Mouse (Mus musculus): Measurements from ENCODE around the gene Ptgs1. TPM values are rescaled to one million over a fixed set of nuclear protein-coding genes. Genes with fewer than 3 reads are reported as not detected.

Gene Ptgs1
- total and polyA plus RNA-seq, 2 experiments from 2014 or later: 7.9 to 8.0 TPM

DNA sequence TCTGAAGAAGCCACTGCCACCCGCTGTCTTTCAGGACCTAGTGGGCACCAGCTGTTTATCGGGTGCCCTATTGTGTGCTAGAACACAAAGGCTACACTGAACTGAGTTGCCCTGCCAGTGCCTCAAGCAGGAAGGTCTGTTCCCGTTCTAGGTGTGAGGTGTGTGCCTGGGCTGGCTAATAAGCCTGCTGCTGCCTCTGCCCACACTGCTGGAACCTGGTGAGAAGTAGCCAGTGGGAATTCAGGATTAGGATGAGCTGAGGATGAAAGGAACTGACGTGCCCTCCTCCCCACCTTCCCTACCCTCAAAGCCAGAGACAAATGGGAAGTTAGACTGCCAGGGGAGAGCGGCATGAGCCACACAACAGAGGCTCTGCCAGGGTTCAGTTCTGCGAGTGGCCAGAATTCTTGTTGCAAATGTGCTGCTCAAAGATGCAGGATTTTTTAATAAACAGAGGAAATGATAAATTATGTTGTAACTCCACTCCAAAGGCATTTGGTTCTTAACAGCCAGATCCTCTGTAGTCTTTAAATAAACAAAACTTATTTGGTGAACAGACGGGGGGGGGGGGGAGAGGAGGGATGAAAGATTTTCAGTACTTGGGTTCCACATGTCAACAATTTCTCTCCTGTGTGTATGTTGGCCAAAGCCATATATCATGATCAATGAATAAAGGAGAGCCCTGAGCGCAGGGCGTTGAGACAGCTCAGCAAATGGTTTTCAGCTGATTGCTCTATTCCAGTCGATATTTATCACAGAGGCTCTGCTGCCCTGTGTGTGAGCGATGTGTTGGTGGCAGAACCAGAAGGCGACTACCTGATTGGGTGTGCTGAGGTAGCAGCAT lies 38.9 kb upstream of the Ptgs1 start:
- H3K36me3 ChIP-seq (ENCODE audit: insufficient read depth, low read length): no peaks in the 10 kb centered on the region
- peak; percentile 24; the same call in 1 of the 2 replicates for ATAC-seq
- 56% methylated on average over 12 of the region's 12 CpGs for WGBS

GRCm38 (mm10) chr2:36197021-36197420 lies 33.2 kb upstream of the Ptgs1 start:
- 54% methylated on average over 3 of the region's 3 CpGs for WGBS
- peaks cover 8% of the 10 kb centered on the region for H3K4me1 ChIP-seq (ENCODE audit: insufficient read depth, low read length)
- no peak for ATAC-seq
- no peak overlapping the region for H3K9ac ChIP-seq (replicated peaks; ENCODE audit: low read length)
- TF ChIP-seq CTCF (IDR thresholded peaks at IDR 0.05; ENCODE audit: low read depth): no peak
- no peaks in the 10 kb centered on the region for H3K27me3 ChIP-seq (ENCODE audit: insufficient read depth, low read length)
- H3K27ac ChIP-seq: no peak overlapping the region
- no peaks in the 10 kb centered on the region for H3K9me3 ChIP-seq (ENCODE audit: low read length)
- H3K4me2 ChIP-seq (ENCODE audit: low read depth, low read length): no peak overlapping the region
- no peak overlapping the region for H3K4me3 ChIP-seq (ENCODE audit: low read length)
- no peaks in the 10 kb centered on the region for H3K36me3 ChIP-seq (ENCODE audit: insufficient read depth, low read length)
- no peak for DNase-seq (ENCODE audit: low spot score)

More for the DNA sequence above, 38.9 kb upstream of the Ptgs1 start:
- Histone ChIP-seq H3K4me3 (ENCODE audit: low read length) (no peak overlapping the region), H3K27ac (no peak overlapping the region), H3K4me2 (ENCODE audit: low read depth, low read length) (no peak overlapping the region), H3K9me3 (ENCODE audit: low read length) (no peaks in the 10 kb centered on the region), H3K4me1 (ENCODE audit: insufficient read depth, low read length) (no peaks in the 10 kb centered on the region), H3K27me3 (ENCODE audit: insufficient read depth, low read length) (no peaks in the 10 kb centered on the region), H3K9ac (replicated peaks; ENCODE audit: low read length) (no peak overlapping the region)
- no peak for DNase-seq (ENCODE audit: low spot score)
- no peak for TF ChIP-seq CTCF (IDR thresholded peaks at IDR 0.05; ENCODE audit: low read depth)

DNA sequence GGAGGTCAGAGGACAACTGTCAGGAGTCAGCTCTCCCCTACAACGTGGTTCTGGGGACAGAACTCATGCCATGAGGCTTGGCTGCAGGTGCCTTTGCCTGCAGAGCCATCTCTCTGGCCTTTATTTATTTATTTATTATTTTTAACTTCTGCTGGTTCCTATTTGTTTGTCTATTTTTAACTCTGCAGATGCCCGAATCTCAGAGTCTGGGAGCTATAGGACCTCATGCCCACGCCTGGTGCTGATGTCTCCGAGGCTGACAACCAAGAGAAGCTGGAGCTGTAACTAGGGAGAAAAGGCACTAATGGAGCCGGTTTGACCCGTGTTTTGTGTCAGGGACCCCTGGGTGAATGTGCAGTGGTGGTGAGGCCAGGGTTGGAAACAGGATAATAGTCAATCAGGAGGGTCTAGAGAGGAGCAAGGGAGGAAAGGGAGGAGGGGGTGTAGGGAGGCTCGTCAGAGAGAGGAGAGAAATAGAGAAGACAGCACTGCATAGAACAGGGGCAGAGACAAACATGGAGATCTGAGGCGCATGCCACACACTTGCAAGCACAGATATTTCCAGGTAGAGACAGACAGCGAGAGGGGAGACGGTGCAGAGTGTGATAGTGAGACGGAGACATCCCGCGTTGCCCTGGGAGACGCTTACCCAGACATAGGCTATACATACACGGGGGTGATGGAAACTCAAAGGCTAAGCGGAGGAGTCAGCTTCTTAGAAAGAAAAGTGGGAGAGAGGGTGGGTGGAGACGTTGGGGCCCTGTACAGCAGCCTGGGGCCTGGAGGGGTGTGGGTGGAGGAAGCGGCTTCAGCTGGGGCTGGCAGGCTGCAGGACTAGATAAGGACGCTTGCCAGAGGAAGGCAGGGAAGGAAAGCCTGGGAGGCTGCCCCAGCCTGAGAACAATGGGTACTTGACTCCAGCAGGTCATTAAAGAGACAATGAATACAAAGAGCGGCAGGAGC lies 32.0 kb upstream of the Ptgs1 start:
- H3K27ac ChIP-seq: peak overlapping the region; percentile 36; the same call in 1 of the 2 replicates
- peaks cover 11% of the 10 kb centered on the region for H3K4me1 ChIP-seq (ENCODE audit: insufficient read depth, low read length)
- TF ChIP-seq CTCF (IDR thresholded peaks at IDR 0.05; ENCODE audit: low read depth): no peak
- H3K36me3 ChIP-seq (ENCODE audit: insufficient read depth, low read length): no peaks in the 10 kb centered on the region
- ATAC-seq (peak; percentile 61), DNase-seq (ENCODE audit: low spot score) (no peak)
- H3K4me3 ChIP-seq (ENCODE audit: low read length): no peak overlapping the region
- H3K4me2 ChIP-seq (ENCODE audit: low read depth, low read length): peak overlapping the region; percentile 3
- no peaks in the 10 kb centered on the region for H3K27me3 ChIP-seq (ENCODE audit: insufficient read depth, low read length)
- H3K9me3 ChIP-seq (ENCODE audit: low read length): no peaks in the 10 kb centered on the region
- H3K9ac ChIP-seq (replicated peaks; ENCODE audit: low read length): no peak overlapping the region
- 12% methylated on average over 20 of the region's 20 CpGs for WGBS

DNA sequence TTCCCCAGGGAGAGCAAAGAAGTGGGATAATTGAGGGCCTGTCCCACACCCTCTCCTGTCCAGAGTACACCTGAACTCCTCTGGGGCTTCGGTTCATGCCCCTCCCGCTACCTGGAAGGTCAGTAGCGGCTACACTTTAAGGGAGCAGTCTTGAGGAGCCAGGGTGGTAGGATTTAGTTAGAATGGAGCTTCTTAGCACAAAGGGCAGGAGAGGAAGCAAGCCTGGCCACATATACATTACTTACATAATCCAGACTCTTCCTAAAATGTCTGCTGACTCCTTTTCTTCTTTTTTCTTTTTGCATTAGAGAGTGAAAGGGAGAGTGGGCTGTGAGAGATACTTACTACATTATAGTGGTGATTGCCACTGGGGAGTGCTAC lies 31.4 kb upstream of the Ptgs1 start:
- no peak overlapping the region for H3K9ac ChIP-seq (replicated peaks; ENCODE audit: low read length)
- H3K4me3 ChIP-seq (ENCODE audit: low read length): no peak overlapping the region
- H3K9me3 ChIP-seq (ENCODE audit: low read length): no peaks in the 10 kb centered on the region
- no peaks in the 10 kb centered on the region for H3K27me3 ChIP-seq (ENCODE audit: insufficient read depth, low read length)
- peaks cover 18% of the 10 kb centered on the region for H3K4me1 ChIP-seq (ENCODE audit: insufficient read depth, low read length)
- DNase-seq (ENCODE audit: low spot score) (no peak), ATAC-seq (no peak)
- TF ChIP-seq CTCF (IDR thresholded peaks at IDR 0.05; ENCODE audit: low read depth): no peak
- H3K4me2 ChIP-seq (ENCODE audit: low read depth, low read length): no peak overlapping the region
- H3K27ac ChIP-seq: peak overlapping the region; percentile 36; the same call in 1 of the 2 replicates
- H3K36me3 ChIP-seq (ENCODE audit: insufficient read depth, low read length): no peaks in the 10 kb centered on the region
- 12% methylated on average over 3 of the region's 3 CpGs for WGBS

DNA sequence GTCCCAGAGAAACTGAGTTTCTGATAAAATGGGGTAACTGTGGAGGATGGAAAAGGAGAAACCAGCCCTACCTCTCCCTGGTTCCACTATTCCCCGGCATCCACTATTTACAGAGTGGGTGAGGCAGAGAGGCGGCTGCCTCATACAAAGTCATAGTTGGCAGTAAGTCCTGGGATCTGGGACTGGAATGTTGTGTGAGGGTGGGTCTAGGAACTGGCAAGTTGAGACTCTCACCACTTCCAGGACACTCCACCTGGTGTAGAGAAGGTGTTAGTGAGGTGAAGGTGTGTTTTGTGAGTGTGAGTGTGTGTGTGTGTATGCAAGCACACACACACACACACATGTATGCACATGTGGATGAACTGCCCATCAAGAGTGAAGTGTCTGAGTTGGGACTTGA lies 29.4 kb upstream of the Ptgs1 start:
- no peak for ATAC-seq
- 94% methylated on average over 2 of the region's 2 CpGs for whole genome bisulfite sequencing
- no peaks in the 10 kb centered on the region for H3K36me3 ChIP-seq (ENCODE audit: insufficient read depth, low read length)

GRCm38 (mm10) chr2:36201756-36202610 lies 28.2 kb upstream of the Ptgs1 start:
- Histone ChIP-seq H3K9ac (replicated peaks; ENCODE audit: low read length) (no peak overlapping the region; the same call in 1 of the 2 replicates), H3K9me3 (ENCODE audit: low read length) (no peaks in the 10 kb centered on the region), H3K4me3 (ENCODE audit: low read length) (peak overlapping the region; percentile 45), H3K27ac (peak overlapping the region; percentile 65; the same call in 1 of the 2 replicates), H3K4me1 (ENCODE audit: insufficient read depth, low read length) (peaks cover 18% of the 10 kb centered on the region), H3K36me3 (ENCODE audit: insufficient read depth, low read length) (no peaks in the 10 kb centered on the region), H3K4me2 (ENCODE audit: low read depth, low read length) (peak overlapping the region; percentile 85), H3K27me3 (ENCODE audit: insufficient read depth, low read length) (no peaks in the 10 kb centered on the region)
- WGBS: 20% methylated on average over 18 of the region's 18 CpGs
- no peak for DNase-seq (ENCODE audit: low spot score)
- TF ChIP-seq CTCF (IDR thresholded peaks at IDR 0.05; ENCODE audit: low read depth): no peak
- no peak; the same call in 1 of the 2 replicates for ATAC-seq

More for the DNA sequence above, 29.4 kb upstream of the Ptgs1 start:
- Histone ChIP-seq H3K27ac (no peak overlapping the region), H3K27me3 (ENCODE audit: insufficient read depth, low read length) (no peaks in the 10 kb centered on the region), H3K4me3 (ENCODE audit: low read length) (no peak overlapping the region), H3K4me1 (ENCODE audit: insufficient read depth, low read length) (peaks cover 18% of the 10 kb centered on the region), H3K4me2 (ENCODE audit: low read depth, low read length) (no peak overlapping the region), H3K9ac (replicated peaks; ENCODE audit: low read length) (no peak overlapping the region), H3K9me3 (ENCODE audit: low read length) (no peaks in the 10 kb centered on the region)
- TF ChIP-seq CTCF (IDR thresholded peaks at IDR 0.05; ENCODE audit: low read depth): no peak
- DNase-seq (ENCODE audit: low spot score): no peak
